Mouse (Mus musculus) NIH3T3 (cell line): Measurements from ENCODE around the gene Akap6.

Experiments
- DNase-seq: peaks from one replicate; pipeline ENCODE4 v3.0.0-alpha.2; 2012; ENCODE audit warnings: low read depth

Gene Akap6

GRCm38 (mm10) chr12:52782902-52783441, 83.8 kb downstream of the Akap6 start:
- peak; percentile 69 for DNase-seq

GRCm38 (mm10) chr12:52785217-52785616, 86.0 kb downstream of the Akap6 start:
- DNase-seq = no peak

GRCm38 (mm10) chr12:52790350-52790768, 91.2 kb downstream of the Akap6 start:
- no peak for DNase-seq

- DNase-seq = no peak
Observed at GRCm38 (mm10) chr12:52794131-52794530, 94.9 kb downstream of the Akap6 start.

- DNase-seq = no peak
Observed at GRCm38 (mm10) chr12:52795551-52796470, 96.6 kb downstream of the Akap6 start.

- DNase-seq = no peak
Observed at GRCm38 (mm10) chr12:52796471-52796795, 97.2 kb downstream of the Akap6 start.

- no peak for DNase-seq
Observed at GRCm38 (mm10) chr12:52799717-52800116, 100.5 kb downstream of the Akap6 start.

GRCm38 (mm10) chr12:52806273-52806672, 107.1 kb downstream of the Akap6 start:
- peak; percentile 17 for DNase-seq

GRCm38 (mm10) chr12:52818588-52818987, 119.4 kb downstream of the Akap6 start:
- DNase-seq = peak; percentile 95

- no peak for DNase-seq
Observed at GRCm38 (mm10) chr12:52824774-52825173, 125.6 kb downstream of the Akap6 start.

GRCm38 (mm10) chr12:52828944-52829736, 130.0 kb downstream of the Akap6 start:
- DNase-seq = peak; percentile 87

- DNase-seq = peak; percentile 56
Observed at GRCm38 (mm10) chr12:52831782-52832181, 132.6 kb downstream of the Akap6 start.

GRCm38 (mm10) chr12:52832230-52832629, 133.0 kb downstream of the Akap6 start:
- DNase-seq = peak; percentile 93

GRCm38 (mm10) chr12:52833141-52833540, 134.0 kb downstream of the Akap6 start:
- DNase-seq = no peak

- DNase-seq = no peak
Observed at GRCm38 (mm10) chr12:52834074-52834473, 134.9 kb downstream of the Akap6 start.

GRCm38 (mm10) chr12:52834781-52835279, 135.6 kb downstream of the Akap6 start:
- DNase-seq = no peak

GRCm38 (mm10) chr12:52835291-52835742, 136.1 kb downstream of the Akap6 start:
- peak; percentile 88 for DNase-seq

- DNase-seq = peak; percentile 53
Observed at GRCm38 (mm10) chr12:52835914-52836546, 136.8 kb downstream of the Akap6 start.

GRCm38 (mm10) chr12:52845982-52846381, 146.8 kb downstream of the Akap6 start:
- no peak for DNase-seq

- DNase-seq = no peak
Observed at GRCm38 (mm10) chr12:52847020-52847419, 147.8 kb downstream of the Akap6 start.

GRCm38 (mm10) chr12:52847830-52848518, 148.8 kb downstream of the Akap6 start:
- DNase-seq = no peak
